Mouse (Mus musculus) myocyte (in vitro differentiated cells): ENCODE data around the gene BC030867.

Experiments
- MAX ChIP-seq: IDR thresholded peaks from one replicate; pipeline ENCODE4 v1.6.1; 2011; ENCODE audit warnings: low read depth, mild to moderate bottlenecking, control low read depth
- POLR2A ChIP-seq: IDR thresholded peaks from one replicate; pipeline ENCODE4 v1.6.1; 2011; ENCODE audit warnings: low read depth, mild to moderate bottlenecking, control low read depth, moderate library complexity; ENCODE audit not compliant: insufficient read length
- REST ChIP-seq: IDR thresholded peaks from one replicate; pipeline ENCODE4 v1.6.1; 2011; ENCODE audit warnings: mild to moderate bottlenecking, control low read depth, moderate library complexity; ENCODE audit not compliant: insufficient read depth, insufficient read length
- TCF12 ChIP-seq: IDR thresholded peaks from one replicate; pipeline ENCODE4 v1.6.1; 2011; ENCODE audit warnings: mild to moderate bottlenecking, control low read depth; ENCODE audit not compliant: poor library complexity, insufficient read depth, severe bottlenecking
- TCF3 ChIP-seq: IDR thresholded peaks from one replicate; pipeline ENCODE4 v1.6.1; 2011; ENCODE audit warnings: low read depth, control low read depth; ENCODE audit not compliant: insufficient read length
- USF1 ChIP-seq: IDR thresholded peaks from one replicate; pipeline ENCODE4 v1.6.1; 2011; ENCODE audit warnings: low read depth, mild to moderate bottlenecking, control low read depth, moderate library complexity

DNA sequence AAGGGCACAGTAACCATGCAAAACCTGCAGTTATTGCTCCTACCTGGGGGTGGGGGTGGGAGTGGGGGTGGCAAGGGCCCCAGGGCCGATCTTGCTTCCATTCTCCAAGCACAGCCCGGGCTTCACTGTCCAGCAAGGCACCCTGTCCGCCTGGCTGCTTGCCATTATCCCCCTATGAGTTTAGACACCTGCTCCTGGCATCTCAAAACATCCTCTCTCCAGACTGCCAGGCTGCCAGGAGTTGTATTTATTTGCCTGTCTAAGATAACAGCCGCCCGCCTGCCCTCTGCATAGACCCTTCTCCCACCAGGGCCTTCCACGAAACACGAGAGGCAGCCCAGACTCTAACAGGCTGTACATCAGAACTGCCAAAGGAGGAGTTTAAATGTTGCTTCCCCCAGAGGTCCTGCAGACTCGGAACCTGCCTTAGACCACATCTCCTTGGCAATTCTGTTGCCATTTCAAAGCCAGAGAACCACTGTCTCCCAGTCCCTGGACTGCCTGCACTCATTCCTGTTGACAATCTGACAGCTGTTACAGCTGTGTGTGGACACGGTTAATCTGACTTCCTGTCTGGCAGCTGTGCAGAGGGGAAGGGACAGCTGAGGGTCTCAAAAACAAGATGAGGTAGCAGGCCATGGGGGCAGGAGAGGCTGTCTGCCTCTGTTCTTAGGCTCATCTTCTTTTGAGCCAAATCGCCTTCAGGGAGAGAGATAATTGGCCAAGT lies 34.1 kb upstream of the BC030867 start:
- TF ChIP-seq POLR2A: no peak
- TF ChIP-seq TCF3: peak; percentile 26
- no peak for TF ChIP-seq MAX
- no peak for TF ChIP-seq TCF12
- no peak for TF ChIP-seq REST
- no peak for TF ChIP-seq USF1
